Mouse (Mus musculus): Measurements from ENCODE around the gene Gm17728.

GRCm38 (mm10) chr17:9403991-9404390 is 17.9 kb upstream of the Gm17728 start:
- TF ChIP-seq TAL1 (IDR thresholded peaks at IDR 0.05; ENCODE audit: low read length) (no peak), GATA1 (IDR thresholded peaks at IDR 0.05; ENCODE audit: low read length) (no peak)

Data from erythroblast, embryonic 14.5 days (primary cell).